Mouse (Mus musculus) gastrocnemius, adult 8-10 months (tissue): ENCODE measurements around the gene Ypel1. TPM values are rescaled to one million over a fixed set of nuclear protein-coding genes. Genes with fewer than 3 reads are reported as not detected.

Experiments used
- DNase-seq, 2 experiments: peaks; one replicate each; pipeline ENCODE4 v3.0.0; 2022; ENCODE audit warnings: low spot score in 2 of 2
- total RNA-seq, 4 experiments: library from RNA; stranded (reverse); gene quantifications; 2 replicates each; pipeline ENCODE4 v1.2.4; 2022

The Ypel1 gene
- total RNA-seq, 4 experiments from 2014 or later, result 0.46 to 1.7 (median 0.99) TPM

GRCm38 (mm10) chr16:17086241-17086640 lies 16.7 kb downstream of the Ypel1 start:
- no peak for DNase-seq

GRCm38 (mm10) chr16:17086669-17087193 lies 17.2 kb downstream of the Ypel1 start:
- DNase-seq, result no peak

DNA sequence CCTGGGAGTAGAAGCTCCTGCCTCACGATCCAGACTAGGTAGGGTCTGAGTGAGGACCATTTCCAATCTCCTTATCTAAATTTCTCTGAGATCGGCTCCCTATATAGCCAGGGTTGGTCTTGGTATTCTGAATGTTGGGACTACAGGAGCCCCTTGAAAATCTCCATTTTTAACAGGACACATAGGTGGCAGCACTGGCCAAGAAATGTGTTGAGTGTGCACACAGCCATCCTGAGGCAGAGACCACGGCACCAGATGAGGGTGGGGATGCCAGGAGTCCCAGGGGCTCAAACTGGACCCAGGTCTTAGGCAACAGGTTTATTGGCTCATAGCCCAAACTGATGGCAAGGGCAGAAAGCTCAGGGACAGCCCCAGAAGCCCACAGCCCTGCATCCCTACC lies 18.9 kb downstream of the Ypel1 start:
- DNase-seq, result no peak

DNA sequence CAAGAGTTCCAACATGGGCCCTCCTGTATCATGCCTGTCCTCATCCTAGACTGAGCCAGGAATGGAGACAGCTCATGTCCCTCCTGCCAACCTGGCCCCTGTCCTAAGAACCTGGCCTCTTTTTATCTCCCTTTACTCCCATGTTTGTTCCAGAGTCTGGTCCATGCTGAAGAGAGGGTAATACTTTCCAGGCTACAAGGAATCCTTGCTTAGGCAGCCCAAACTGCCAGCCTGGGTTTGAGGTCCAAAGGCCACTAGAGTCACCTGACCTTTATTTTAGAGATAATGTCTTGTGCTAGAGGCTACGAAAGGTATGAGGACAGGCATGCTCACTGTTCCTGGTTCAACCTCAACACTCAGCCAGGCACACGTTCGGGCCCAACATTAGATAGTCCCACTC lies 27.4 kb downstream of the Ypel1 start:
- DNase-seq, result no peak

- no peak for DNase-seq
Measured at GRCm38 (mm10) chr16:17102630-17103220, 33.2 kb downstream of the Ypel1 start.

GRCm38 (mm10) chr16:17104600-17104999 lies 35.1 kb downstream of the Ypel1 start:
- DNase-seq, result no peak

DNA sequence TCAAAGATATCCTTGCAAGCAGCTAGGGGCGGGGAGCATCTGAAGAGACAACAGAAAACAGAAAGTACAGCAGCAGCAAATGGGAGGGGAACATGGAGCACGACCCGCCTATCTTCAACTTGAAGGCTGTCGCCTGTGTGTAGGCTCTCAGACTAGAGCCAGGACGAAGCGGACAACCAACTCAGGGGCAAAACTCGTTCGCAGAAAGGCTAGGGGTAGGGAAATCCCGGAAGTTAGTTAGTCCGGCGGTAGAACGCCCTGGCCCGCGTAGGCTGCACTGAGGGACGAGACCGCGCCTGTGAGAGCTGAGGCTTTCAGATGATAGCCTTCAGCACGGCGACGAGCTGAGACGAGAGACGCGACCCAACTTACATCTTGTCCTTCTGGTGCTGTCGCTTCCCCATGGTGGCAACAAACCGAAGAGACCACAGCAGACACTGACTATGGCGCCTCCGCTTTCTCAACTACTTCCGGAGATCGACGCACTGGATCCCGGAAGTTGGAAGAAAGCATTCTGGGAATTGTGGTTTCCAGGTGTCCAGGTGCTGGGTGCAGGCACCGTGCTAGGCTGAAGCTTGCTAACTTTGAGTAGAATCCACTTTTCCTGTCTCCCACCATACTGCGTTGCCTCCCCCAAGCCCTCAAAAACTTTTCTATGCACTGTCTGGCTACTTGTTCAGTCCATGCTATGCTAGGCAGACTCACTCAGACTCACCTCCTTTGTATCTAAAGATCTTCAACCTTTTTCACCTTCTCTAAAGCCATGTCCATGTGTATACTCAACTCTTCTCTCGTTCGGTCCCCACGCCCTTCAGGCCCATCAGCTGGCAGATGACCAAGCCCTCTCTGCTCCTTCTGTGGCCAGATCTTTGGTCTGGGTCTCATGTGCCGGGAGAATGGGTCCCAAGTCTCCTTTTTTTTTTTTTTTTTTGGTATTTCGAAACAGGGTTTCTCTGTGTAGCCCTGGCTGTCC lies 41.6 kb downstream of the Ypel1 start, which contains the start of gene Ppil2:
TSS of gene Ppil2 (minus strand) at position 487 of the 973 bp plus-strand sequence.
- DNase-seq, result peak; percentile 21 to 32

- no peak for DNase-seq
Measured at GRCm38 (mm10) chr16:17117309-17117799, 47.9 kb downstream of the Ypel1 start.

GRCm38 (mm10) chr16:17121569-17121968 lies 52.1 kb downstream of the Ypel1 start:
- DNase-seq, result no peak

DNA sequence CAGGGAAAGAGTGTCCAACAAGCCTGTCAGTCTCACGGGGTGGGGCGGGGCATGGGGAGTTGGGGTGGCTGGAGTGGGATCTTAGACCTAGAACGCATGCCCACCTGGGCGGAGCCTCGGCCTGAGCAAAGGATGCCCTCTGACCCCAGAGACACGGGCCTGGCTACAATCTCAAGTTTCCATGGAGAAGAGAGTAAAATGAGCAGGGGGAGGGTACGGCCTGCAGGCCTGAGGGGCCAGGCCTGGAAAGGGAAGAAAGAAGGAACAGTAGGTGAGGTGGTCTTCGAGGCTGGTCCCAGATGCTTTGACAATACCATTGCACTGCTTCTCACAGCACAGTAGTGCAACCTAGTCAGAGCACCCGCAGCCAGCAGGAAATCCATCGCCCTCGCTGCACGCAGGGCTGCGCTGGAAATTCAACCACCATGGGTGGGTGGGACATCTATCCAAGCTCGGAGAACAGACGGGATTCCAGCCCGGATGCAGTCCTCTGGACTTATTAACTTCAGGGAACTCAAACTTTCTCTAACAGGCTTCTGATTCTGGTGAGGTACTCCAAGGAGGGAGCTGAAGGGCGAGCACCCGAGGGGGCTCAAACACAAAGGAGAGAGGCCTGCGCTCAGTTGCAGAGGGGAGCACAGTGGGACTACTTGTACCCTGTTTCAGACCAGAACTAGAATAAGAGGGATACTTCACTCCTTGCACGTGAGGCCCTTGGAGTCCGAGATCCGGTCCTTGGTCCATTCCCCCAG lies 54.8 kb downstream of the Ypel1 start:
- DNase-seq, result no peak

- DNase-seq, result no peak
Measured at GRCm38 (mm10) chr16:17124871-17125520, 55.5 kb downstream of the Ypel1 start, which contains the start of gene 2610318N02Rik. Gene 2610318N02Rik, minus strand, starts transcription at chr16:17125167.

DNA sequence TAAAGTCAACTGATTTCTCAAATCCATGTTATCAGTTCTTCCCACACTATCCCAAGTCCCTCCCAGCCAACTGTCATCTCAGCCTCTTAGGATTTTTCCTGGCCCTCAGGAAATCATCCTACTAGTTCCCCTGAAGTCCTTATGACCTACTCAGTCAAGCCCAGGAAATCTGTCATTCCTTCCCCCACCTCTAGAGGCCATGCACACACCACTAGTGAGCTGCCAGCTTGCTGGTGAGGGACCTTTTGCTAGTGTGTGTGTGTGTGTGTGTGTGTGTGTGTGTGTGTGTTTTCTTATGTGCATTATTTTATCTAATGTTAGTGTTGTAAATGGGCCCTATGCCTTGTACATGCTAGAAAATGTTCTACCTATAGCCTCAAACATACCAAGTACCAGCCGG lies 57.8 kb downstream of the Ypel1 start:
- DNase-seq, result no peak

DNA sequence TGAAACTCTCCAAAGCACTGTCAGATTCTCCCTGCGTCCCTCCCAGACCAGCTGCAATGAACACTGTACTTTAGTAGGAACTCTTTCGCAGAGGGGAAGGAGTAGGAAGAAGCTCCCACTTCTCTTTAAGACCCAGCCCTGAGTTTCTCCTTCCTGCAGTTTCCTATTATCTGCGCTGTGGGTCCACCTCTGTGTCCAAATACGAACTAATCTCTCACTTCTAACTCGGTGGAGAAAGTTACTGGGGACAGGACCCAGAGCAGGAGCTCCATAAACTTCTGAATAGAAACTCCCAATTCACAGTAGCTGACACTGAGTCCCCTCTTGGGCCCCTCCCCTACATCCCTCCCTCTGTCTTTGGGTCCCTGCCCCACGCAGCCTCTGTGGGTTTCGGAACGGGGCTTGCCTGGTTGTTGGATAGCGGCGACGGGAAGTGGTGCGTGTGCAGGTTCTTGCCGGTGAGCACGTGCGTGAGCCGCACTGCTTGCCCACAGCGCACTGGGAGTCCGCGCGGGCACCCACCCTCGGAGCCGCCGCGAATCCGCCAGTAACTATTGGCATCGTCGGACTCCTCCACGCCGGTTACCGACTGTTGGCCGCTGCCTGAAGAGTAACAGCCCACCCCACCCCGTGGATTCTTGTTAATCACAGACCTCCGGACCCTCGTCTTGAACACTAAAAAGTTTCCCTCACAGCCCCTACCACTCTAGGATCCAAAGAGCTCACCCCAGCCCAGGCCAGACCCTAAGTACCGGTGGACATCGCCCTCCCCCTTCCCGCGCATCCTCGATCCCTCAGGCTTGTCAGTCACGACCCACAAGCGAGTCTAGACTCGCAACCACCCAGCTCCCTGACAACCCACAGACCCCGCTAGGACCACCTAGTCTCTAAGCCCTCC lies 61.9 kb downstream of the Ypel1 start:
- no peak for DNase-seq

GRCm38 (mm10) chr16:17132089-17132905 lies 62.8 kb downstream of the Ypel1 start, which contains the start of gene Sdf2l1:
Gene Sdf2l1, minus strand, starts transcription at chr16:17132383.
- peak; percentile 96 for DNase-seq

DNA sequence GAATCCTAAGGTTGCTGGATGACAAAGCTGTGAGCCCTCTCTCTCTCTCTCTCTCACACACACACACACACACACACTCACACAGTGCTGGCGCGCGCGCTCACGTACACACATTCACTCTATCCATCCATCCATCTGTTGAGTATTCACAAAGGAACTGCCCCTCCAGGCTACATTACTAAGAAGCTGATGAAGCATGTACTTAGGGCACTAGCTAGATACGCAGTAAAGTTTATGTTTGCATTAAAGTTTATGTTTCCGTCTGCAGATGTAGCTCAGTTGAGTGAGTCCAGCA lies 63.4 kb downstream of the Ypel1 start:
- no peak for DNase-seq
